Mouse (Mus musculus): Measurements from ENCODE around the gene Ppcs. TPM values are rescaled to one million over a fixed set of nuclear protein-coding genes. Genes with fewer than 3 reads are reported as not detected.

The Ppcs gene
- total RNA-seq (2023) = 7.7 TPM

DNA sequence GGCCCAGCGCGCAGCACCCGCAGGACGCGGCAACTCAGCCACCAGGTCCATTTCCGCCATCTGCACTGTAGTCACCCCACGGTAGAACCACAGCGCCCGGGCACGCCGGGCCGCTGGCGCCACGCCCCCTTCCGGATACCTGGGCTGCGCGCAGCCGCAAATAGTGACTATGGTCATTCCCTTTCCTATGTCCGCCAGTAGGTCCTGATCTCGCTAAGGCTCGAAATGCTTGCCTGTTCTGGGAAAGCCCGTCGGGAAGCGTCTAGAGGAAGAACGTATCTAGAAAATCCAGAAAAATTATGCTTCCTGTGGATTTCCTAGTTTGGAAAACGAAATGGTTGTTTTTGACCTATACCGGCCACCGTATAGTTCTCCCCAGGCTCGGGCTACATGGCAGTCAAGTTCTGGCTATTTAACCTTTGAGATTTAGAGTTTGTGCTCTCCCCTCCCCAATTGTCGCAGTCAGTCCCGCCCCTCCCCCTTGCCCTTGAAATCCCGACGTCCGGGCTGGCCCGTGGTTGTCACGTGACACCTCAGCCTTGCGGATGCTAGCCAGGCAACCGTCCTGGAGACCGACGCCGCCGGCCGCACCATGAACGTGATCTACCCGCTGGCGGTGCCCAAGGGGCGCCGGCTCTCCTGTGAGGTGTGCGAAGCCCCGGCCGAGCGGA, at the start of gene Ppcs, which contains the start of gene Zmynd12:
Gene Ppcs, minus strand, starts transcription at position 127 of the 671 bp plus-strand sequence.
Gene Zmynd12, plus strand, starts transcription at position 521 of the 671 bp plus-strand sequence.

GRCm38 (mm10) chr4:119415072-119415753, 7.0 kb downstream of the Ppcs start, which contains the start of gene Ccdc30:
Ccdc30 (minus strand) TSS chr4:119415521.

Other genes with a start within 250 kb of the Ppcs start
- gene Zfp691, start 248.2 kb downstream of the Ppcs start, total RNA-seq (2023) = 8.0 TPM
- 0.68 TPM for gene Ermap, start 232.4 kb downstream of the Ppcs start, total RNA-seq (2023)
- 17.3 TPM for gene Svbp, start 227.1 kb downstream of the Ppcs start, total RNA-seq (2023)
- not detected for gene Tmem269, start 204.2 kb downstream of the Ppcs start, total RNA-seq (2023)
- gene AU022252, start 189.7 kb downstream of the Ppcs start, total RNA-seq (2023) = 10.0 TPM
- 7.2 TPM for gene P3h1, start 189.5 kb downstream of the Ppcs start, total RNA-seq (2023)
- gene Cldn19, start 167.0 kb downstream of the Ppcs start, total RNA-seq (2023) = not detected
- 344 TPM for gene Ybx1, start 127.8 kb downstream of the Ppcs start, total RNA-seq (2023)
- 23.9 TPM for gene Ppih, start 101.9 kb downstream of the Ppcs start, total RNA-seq (2023)
- gene Ccdc30, start 6.9 kb downstream of the Ppcs start, total RNA-seq (2023) = 5.3 TPM
- gene Zmynd12, start 394 bp upstream of the Ppcs start, total RNA-seq (2023) = 1.2 TPM
- gene Rimkla, start 70.2 kb upstream of the Ppcs start, total RNA-seq (2023) = 1.1 TPM
- 93.3 TPM for gene Foxj3, start 114.6 kb upstream of the Ppcs start, total RNA-seq (2023)
- 14.1 TPM for gene Frg2f1, start 117.1 kb upstream of the Ppcs start, total RNA-seq (2023)
- 5.9 TPM for gene Guca2a, start 215.3 kb upstream of the Ppcs start, total RNA-seq (2023)
- not detected for gene Guca2b, start 236.5 kb upstream of the Ppcs start, total RNA-seq (2023)

Measured in CD4-positive naive resting alpha-beta T cell, adult 57 days (primary cell).